Mouse (Mus musculus) thymus, postnatal 0 days (tissue): ENCODE measurements around the gene Fam20a. TPM values are rescaled to one million over a fixed set of nuclear protein-coding genes. Genes with fewer than 3 reads are reported as not detected.
A peak's percentile ranks its signal among the peaks of the same experiment; 100 is the strongest.

Source experiments
- DNase-seq: peaks from one replicate; pipeline ENCODE4 v3.0.0-alpha.2; 2015; ENCODE audit warnings: low spot score
- polyA plus RNA-seq: library from polyadenylated mRNA; unstranded; fragments of >200 nt; fragmentation: Nextera tagmentation; extraction: Ambion mirVana; gene quantifications from 2 replicates; pipeline ENCODE4 v1.2.1, GENCODE M21; 2015

Gene Fam20a
- polyA plus RNA-seq, 1 experiment from 2014 or later = 2.3 TPM

DNA sequence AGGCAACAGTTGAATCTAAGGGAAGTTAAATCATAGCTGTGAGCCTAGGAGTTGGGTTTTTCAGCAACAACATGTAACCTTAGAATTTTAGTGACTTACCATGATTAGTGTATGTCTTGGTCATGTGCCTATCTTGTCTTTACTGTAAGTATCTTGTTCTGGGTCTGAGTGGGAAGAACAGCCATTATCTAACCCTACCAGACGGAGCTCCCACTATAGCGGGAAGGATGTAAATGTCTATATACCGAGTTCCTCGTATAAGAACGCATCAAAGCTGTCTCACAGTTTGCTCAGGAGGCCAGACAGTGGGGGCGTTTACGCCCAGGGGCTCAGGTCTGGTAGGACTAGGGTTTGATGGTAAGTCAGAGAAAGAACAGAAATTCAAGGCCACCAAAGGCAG, 65.8 kb downstream of the Fam20a start:
- no peak for DNase-seq

DNA sequence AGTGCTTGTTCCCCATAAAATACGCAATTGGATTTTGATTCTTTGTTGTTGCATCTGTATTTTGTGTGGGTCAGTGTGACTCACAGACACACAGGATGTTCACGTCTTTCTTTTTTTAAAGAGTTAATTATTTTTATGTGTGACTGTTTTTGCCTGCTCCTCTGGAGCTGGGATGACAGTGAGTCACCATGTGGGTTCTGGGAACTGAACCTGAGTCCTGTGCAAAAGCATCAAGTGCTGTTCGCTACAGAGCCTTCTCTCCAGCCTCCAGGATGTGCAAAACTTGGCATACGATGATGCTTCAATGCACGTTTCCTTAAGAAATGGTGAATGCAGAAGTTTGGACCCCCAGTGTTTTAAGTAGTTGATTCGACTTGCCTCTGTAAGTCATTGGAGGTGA, 67.5 kb downstream of the Fam20a start:
- DNase-seq = no peak

DNA sequence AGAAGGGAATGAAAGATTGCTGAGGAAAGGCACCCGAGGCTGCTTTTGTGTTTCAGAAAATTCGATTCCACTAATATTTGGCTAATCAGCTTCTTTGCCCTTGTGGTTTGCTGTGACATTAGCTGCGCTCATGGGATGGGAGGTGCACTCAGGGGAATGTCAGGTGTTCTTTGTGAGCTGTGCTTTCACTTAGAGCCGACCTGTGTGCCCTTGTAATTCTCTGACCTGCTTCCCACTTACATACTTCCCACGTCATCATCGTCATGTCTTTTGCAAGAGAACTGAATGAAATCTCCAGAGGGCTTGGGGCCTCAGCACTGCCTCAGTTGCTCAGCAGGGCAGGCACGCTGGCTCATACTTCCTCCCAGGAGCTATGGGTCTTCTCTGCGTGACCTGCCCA, 68.9 kb downstream of the Fam20a start:
- no peak for DNase-seq

DNA sequence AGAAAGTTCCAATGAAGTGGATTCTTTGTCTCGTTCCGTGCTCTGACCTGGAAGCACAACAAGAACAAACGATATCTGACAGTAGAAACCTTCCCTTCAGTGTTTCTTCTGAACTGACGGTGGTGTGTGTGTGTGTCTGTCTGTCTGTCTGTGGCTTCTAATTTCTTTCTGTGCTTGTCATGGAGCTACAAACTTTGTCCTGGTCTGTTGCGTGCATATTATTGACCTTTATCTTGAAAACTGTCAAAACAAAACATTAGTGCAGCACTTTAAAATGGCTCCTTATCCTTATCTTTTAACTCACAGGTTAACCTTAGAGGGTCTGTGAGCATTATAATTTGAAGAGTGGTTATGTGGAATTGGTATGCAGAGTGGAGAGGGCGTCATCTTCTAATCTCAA, 69.6 kb downstream of the Fam20a start:
- DNase-seq = no peak

DNA sequence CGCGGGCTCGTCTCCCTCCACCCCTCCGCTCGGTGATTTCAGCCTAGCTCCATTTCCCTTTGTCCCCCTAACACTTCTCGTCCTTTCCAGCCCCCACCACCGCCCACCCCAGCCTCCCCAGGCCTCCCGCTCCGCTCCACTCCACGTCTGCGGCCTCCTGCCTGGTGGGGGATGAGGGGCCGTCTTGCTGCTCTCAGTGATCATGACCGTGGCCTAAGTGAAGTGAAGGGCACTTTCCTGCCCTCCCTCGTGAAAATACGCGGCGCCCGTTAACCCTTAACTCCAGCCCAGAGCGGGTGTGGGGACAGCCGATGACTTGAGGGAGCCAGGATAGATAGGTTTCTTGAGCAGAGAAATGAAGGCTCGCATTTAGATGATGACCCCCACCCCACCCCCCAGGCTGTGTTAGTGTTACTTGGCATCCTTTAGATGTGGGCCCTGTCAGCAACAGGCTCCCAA, 70.5 kb downstream of the Fam20a start:
- DNase-seq = peak; percentile 20

DNA sequence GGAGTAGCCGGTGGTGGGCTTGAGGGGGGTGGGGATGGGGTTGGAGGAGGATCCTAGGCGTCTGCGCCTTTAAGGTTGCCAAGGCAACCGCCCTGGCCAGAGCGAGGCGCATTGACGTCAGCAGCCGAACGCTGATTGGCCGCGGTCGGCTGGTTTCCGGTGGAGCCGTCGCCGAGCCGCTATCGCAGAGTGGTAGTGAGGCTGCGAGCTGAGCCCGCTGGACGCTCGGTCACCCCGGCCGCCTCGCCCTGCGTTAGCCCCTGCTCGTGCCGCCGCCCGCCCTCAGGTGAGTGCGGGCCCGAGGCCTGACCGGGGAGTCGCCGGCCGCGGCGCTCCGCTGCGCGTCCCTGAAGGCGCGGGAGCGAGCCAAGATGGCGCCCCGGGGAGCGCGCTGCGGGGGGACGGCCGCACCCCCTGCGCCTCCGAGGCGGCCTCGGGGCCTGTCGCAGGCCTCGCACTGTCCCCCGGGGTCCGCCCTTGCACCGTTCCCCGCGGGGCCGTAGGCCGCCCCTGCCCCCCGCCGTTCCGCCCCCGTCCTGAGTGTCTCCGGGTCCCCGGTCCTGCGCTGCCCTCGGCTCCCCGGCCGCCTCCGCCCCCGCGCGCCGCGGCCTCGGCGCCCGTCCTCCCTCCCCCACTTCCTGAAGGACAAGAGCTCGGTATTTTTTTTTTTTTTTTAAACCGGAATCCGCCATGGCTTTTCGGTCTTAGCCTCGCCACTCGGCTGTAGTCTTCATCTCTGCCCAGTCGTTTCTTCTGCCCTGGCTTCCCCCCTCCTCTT, 71.1 kb downstream of the Fam20a start:
- peak; percentile 94 for DNase-seq

DNA sequence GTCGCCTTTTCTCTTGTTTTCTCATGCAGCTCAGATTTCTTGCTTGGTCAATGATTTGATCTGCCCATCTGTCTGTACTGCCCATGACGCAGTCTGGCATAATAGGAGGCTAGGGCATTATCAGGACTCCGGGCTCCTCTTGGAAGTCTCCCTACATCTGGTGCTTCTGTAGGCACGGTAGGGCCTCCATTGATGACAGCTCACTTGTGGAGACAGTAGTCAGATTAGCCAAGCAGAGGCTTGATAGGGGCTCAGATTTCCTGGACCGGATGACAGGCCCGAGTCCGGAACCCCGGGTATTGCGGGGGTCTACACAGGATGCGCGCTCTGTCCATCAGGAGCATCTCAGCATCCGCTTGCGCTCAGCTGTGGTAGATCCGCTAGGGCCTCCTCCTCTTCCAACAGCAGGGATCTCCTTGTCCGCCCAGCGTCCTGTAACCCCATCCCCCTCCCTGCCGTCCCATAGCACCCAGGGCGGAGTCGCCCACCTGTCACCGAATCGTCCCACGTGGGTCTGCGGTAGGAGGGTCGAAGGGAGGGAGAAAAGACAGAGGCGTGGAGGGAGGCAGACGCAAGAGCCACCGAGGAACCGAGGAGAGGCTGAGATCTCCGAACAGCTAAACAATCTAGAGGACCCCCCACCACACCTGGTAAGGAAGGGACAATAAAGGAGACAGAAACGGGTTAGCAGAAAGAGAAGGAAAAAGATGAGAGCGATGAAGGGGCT, 71.9 kb downstream of the Fam20a start:
- DNase-seq = peak; percentile 70

DNA sequence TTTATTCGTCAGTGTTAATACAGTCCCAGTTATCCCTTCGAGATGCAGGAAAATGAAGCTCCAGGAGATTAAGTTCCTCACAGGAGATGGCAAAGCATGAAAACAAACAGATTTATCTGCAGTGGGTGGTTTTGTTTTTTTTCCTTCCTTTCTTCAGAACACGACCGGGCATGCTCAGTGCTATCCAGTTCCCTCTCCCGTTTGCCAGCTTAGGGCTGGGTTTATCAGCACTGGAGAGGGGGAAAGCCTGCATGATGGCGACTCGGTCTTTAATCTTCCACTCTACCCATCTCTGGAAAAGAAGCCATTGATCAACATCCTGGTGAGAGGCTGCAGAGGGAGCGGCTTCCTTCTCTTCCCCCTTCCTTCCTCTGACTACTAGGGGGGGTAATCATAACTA, 72.9 kb downstream of the Fam20a start, which contains the start of gene Prkar1a:
Gene Prkar1a, plus strand, starts transcription at position 200 of the 400 bp plus-strand sequence.
- no peak for DNase-seq

DNA sequence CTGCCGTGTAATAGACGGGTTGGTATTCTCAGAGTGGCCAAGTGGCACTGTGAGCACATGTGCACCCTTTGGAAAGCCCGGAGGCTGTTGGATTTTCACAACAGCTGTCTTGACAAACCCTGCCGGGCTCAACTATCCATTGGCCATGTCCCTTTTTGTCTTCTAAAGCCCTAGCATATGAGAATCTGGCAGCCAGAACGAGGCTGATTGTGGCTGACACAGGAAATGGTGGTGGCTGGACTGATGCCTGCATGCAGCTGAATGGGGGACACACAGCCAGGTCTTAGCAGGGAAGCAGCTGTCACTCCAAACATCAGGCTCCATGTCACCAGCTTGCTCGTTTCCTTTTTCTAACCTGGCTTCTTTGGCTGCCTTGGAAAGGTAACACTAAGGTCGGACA, 73.6 kb downstream of the Fam20a start:
- peak; percentile 22 for DNase-seq

DNA sequence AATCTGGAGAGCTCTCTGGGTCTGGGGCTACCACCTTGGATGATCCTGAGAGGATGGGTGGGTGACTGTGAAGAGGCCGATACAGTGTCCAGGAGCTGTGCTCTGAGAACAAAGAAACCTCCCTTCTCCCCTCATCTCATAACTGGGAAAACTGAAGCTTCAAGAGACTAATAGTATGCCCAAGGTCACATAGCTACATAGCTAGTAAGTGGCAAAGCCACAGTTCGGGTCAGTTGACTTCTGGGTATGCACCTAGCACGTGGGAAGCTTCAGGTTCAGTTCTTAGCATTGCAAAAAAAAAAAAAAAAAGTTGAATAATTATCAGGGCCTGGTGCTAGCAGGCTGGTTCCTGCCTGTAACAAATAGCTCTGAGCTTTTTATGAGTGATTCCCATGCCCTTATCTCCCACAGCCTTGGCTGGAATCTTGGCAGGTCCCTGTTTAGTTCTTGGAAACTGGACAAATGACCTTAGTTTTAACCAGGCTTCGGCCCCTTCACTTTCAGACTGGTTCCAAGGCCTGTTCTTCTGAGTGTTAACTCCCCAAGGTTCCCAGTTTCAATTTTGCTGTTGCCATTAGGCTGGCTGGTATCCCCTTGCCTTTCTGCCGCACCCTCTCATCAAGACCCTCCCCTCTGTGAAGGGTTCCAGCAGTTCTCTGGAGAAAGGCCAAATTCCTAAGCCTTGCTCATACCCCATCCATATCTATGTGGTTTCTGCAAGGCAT, 80.4 kb downstream of the Fam20a start:
- DNase-seq = no peak

DNA sequence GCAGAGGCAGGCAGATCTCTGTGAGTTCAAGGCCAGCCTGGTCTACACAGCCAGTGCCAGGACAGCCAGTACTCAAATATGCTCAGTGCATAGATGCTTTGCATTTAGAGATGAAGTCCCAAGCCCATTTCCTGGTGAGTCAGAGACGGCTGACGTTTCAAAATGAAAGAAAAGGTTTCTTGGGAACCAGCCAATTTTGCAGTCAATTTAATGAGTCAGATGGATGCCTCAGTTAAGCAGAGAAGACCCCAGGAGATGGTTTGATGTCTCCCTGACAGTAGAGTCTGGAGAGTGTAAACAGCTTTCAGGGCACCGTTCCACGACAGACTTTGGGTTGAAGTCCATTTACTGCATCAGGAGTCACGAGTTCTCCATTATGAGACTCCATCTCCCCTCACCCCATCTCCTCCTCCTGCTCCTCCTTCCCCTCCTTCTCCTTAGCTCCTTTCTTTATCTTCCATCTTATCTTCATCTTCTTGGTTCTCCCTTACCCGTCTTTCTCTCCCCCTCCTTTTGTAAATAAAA, 86.1 kb downstream of the Fam20a start:
- no peak for DNase-seq

DNA sequence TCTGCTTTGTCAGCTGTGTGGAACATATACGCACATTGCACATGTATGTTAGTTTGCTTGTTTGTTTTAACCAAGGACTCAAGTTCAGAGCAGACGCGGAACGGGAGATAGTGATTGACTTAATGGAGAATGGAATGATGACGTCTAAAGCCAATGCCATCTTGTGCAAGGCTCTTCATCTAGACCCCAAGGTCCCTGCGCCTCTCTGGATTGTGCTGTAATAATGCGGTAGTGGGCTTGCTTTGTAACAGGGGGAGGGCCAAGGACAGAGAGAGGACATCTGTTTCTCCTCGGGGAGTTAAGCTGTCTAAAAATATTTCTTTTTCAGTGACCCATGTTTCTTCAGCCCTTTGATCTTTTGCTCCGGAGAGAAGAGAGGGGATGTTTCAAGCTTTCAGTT, 87.2 kb downstream of the Fam20a start:
- DNase-seq = no peak

DNA sequence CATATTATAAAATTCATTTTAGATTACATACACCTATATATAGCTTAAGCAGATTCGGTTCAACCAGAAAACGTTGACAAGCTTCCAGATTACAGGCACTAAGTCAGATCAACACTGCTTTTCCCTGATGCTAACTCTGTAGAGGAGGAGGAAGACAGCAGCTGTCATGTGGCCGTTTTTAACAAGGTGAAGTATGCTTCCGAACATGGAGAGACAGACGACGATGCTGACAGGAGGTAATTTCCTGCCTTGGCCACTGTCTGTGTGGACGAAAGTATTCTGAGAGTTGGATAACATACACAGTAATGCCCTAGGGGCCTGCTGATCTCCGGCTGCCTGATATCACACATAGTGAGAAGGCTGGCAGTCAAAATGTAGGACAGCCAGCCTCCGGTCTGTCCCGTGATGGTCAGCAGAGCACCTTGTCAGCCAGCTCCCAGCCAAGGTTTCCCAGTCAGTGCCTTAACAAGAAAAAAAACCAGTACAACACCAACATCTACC, 93.0 kb downstream of the Fam20a start:
- DNase-seq = no peak

DNA sequence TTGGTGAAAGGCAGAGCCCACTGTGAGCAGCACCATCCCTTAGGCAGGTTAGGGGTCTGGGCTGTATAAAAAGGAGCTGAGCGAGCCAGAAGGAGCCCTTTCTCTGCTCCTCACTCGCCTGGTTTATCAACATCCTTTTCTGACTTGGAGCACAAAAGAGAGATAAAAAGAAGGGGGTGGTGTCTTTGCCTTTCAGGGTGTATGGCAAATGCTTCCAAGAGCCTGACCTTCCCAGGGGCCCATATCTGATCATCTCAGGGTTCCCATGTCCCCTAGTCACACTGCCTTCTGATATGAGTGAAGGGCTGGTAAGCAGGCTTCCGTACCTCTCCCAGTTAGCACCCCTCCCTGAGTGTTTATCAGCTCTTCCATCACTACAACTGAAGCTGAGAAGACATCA, 94.0 kb downstream of the Fam20a start:
- DNase-seq = no peak

DNA sequence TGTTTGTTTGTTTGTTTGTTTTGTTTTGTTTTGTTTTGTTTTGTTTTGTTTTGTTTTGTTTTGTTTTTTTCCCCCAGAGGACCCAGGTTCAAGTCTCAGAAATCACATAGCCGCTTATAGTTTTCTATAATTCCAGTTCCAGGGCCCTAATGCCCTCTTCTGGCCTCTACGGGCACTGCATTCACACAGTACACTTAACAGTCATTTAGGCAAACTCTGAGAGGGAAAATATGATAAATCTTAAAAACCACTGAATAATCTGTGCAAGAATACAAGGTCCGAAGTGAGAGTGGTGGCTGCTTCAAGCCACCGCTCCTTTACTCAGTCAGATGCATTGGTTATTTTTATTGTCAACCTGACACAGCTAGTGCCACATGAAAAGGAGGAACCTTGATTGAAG, 94.4 kb downstream of the Fam20a start:
- no peak for DNase-seq

DNA sequence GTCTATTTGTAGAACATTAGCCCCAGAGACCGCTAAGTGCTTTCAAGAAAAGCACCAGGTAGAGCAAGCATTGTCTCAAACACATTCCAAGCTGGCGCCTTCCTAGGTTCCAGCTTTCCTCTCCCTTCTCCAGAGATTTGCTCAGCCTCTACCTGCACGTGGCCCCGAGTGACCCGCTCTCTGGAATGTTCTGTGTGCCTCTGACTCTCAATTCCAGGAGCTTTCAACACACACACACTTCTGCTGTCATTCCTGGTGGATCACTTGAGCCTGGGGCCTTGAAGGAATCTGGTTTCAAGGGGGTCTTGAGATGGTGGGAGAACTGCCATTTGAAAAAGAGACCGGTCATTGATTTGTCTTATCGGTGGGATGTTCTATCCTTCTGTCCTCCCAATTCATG, 98.8 kb downstream of the Fam20a start:
- no peak for DNase-seq

DNA sequence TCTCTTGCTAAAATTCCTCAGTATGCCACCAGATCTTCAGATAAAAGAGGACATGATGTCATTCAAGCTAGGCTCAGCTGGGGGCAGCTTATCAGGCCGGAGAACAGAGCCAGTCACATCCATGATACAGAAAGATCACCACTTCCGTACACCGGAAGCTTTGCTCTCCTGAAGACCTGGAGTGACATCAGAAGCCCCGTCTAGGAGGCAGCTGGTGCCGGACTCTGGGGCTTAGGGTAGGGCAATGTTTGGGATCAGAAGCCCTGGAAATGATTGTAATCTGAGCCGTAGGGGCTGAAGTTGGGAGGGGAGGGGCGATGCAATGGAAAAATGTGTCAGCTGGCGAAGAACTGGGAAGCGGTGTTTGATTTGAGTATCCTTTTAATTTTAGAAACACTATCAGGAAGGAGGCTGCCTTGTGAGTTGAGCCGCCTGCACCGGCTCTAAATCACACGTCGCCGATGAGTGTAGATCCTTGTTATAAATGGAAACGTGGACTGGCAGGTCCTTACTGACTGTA, 99.5 kb downstream of the Fam20a start:
- no peak for DNase-seq

DNA sequence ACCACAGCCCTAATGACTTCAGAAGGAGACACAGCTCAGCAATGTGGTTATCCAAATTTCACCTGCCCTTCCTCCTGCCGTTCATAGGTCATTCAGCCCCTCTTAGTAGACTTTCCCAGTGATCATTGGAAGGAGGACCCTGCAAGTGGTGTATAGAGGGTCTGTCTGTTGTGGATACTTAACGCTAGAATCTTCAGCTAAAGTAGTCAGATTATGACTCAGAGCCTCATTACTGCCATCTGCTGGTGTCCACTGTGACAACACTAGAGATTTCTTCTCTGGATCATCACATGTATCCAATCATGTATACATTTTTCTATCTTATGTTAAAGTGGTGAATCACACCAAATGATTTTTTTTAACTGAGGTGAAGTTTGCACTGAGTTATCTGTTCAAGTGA, 100.9 kb downstream of the Fam20a start:
- DNase-seq = peak; percentile 71

DNA sequence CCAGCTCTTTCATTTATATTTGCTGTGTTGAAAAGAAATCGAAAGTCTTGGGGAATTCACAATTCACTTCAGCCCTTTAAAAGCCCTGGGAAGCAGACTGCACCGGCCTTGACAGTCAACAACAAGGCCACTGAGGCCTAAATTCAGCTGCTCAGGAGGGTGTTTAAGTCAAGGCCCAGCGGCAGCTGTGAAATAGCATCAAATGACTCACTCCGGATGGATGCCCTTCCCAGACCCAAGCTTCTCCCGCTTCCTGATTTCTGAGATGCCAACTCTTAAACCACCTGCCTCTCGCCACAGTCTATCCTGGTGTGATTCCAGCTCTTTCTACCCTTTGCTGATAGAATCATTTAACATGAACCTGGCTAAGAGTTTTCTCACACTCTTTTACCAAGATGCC, 101.7 kb downstream of the Fam20a start:
- no peak for DNase-seq
